Mouse (Mus musculus): ENCODE results near the gene Fam173b. TPM values are rescaled to one million over a fixed set of nuclear protein-coding genes. Genes with fewer than 3 reads are reported as not detected.
"Not testable (repeated sequence)": the region's sequence is repeated elsewhere in the genome, so short reads cannot be mapped to it uniquely, and the experiment has no call there.

The Fam173b gene
- polyA plus RNA-seq, 1 experiment from 2014 or later = 18.0 TPM

- no peak overlapping the region for H3K27ac ChIP-seq (replicated peaks)
- no peaks in the 10 kb centered on the region for H3K9me3 ChIP-seq (replicated peaks)
- H3K4me3 ChIP-seq = no peak overlapping the region
- no peaks in the 10 kb centered on the region for H3K27me3 ChIP-seq (ENCODE audit: low read depth, poor library complexity, severe bottlenecking)
- WGBS = 91% methylated on average over 16 of the region's 16 CpGs
- H3K4me1 ChIP-seq = peaks cover 7% of the 10 kb centered on the region
- no peak for DNase-seq (ENCODE audit: low spot score)
- H3K36me3 ChIP-seq = no peaks in the 10 kb centered on the region
Measured at GRCm38 (mm10) chr15:31571906-31572722, 29.5 kb upstream of the Fam173b start.

- Histone ChIP-seq H3K9me3 (replicated peaks) (no peaks in the 10 kb centered on the region), H3K4me3 (no peak overlapping the region), H3K36me3 (no peaks in the 10 kb centered on the region), H3K4me1 (peaks cover 10% of the 10 kb centered on the region), H3K27ac (replicated peaks) (no peak overlapping the region), H3K27me3 (ENCODE audit: low read depth, poor library complexity, severe bottlenecking) (no peaks in the 10 kb centered on the region)
- 93% methylated on average over 4 of the region's 4 CpGs for WGBS
- DNase-seq (ENCODE audit: low spot score) = no peak
Measured at GRCm38 (mm10) chr15:31573287-31573686, 28.4 kb upstream of the Fam173b start.

GRCm38 (mm10) chr15:31573692-31574091 lies 28.0 kb upstream of the Fam173b start:
- H3K4me3 ChIP-seq = no peak overlapping the region
- H3K27me3 ChIP-seq (ENCODE audit: low read depth, poor library complexity, severe bottlenecking) = no peaks in the 10 kb centered on the region
- H3K9me3 ChIP-seq (replicated peaks) = no peaks in the 10 kb centered on the region

GRCm38 (mm10) chr15:31576076-31576475 lies 25.6 kb upstream of the Fam173b start:
- 75% methylated on average over 5 of the region's 5 CpGs for WGBS
- Histone ChIP-seq H3K27ac (replicated peaks) (no peak overlapping the region), H3K36me3 (no peaks in the 10 kb centered on the region), H3K4me1 (peaks cover 4% of the 10 kb centered on the region; the same call in 1 of the 2 replicates), H3K27me3 (ENCODE audit: low read depth, poor library complexity, severe bottlenecking) (no peaks in the 10 kb centered on the region), H3K4me3 (no peak overlapping the region), H3K9me3 (replicated peaks) (no peaks in the 10 kb centered on the region)
- no peak for DNase-seq (ENCODE audit: low spot score)

More at GRCm38 (mm10) chr15:31573692-31574091, 28.0 kb upstream of the Fam173b start:
- H3K36me3 ChIP-seq = no peaks in the 10 kb centered on the region
- H3K27ac ChIP-seq (replicated peaks) = no peak overlapping the region
- no peak for DNase-seq (ENCODE audit: low spot score)
- H3K4me1 ChIP-seq = peaks cover 6% of the 10 kb centered on the region

- H3K9me3 ChIP-seq (replicated peaks); H3K36me3 ChIP-seq; H3K27me3 ChIP-seq (ENCODE audit: low read depth, poor library complexity, severe bottlenecking); DNase-seq (ENCODE audit: low spot score); H3K4me1 ChIP-seq; H3K4me3 ChIP-seq; H3K27ac ChIP-seq (replicated peaks): not testable (repeated sequence)
- WGBS = 96% methylated on average over 2 of the region's 2 CpGs
Measured at GRCm38 (mm10) chr15:31581086-31581485, 20.6 kb upstream of the Fam173b start.

- no peak overlapping the region for H3K4me3 ChIP-seq
- H3K27me3 ChIP-seq (ENCODE audit: low read depth, poor library complexity, severe bottlenecking) = no peaks in the 10 kb centered on the region
- peaks cover 2% of the 10 kb centered on the region for H3K36me3 ChIP-seq
- 93% methylated on average over 13 of the region's 13 CpGs for WGBS
- no peaks in the 10 kb centered on the region for H3K9me3 ChIP-seq (replicated peaks)
- no peak for DNase-seq (ENCODE audit: low spot score)
- no peak overlapping the region for H3K27ac ChIP-seq (replicated peaks)
- H3K4me1 ChIP-seq = peaks cover 3% of the 10 kb centered on the region; the same call in 1 of the 2 replicates
Measured at GRCm38 (mm10) chr15:31583304-31584085, 18.2 kb upstream of the Fam173b start.

GRCm38 (mm10) chr15:31585238-31585637 lies 16.4 kb upstream of the Fam173b start:
- Histone ChIP-seq H3K4me3 (no peak overlapping the region), H3K27ac (replicated peaks) (no peak overlapping the region), H3K9me3 (replicated peaks) (no peaks in the 10 kb centered on the region), H3K4me1 (peaks cover 3% of the 10 kb centered on the region; the same call in 1 of the 2 replicates), H3K36me3 (peaks cover 19% of the 10 kb centered on the region), H3K27me3 (ENCODE audit: low read depth, poor library complexity, severe bottlenecking) (no peaks in the 10 kb centered on the region)
- 88% methylated on average over 7 of the region's 7 CpGs for WGBS
- no peak for DNase-seq (ENCODE audit: low spot score)

- WGBS = 88% methylated on average over 5 of the region's 5 CpGs
- H3K36me3 ChIP-seq = peaks cover 28% of the 10 kb centered on the region
- no peaks in the 10 kb centered on the region for H3K27me3 ChIP-seq (ENCODE audit: low read depth, poor library complexity, severe bottlenecking)
- no peaks in the 10 kb centered on the region for H3K9me3 ChIP-seq (replicated peaks)
- H3K4me3 ChIP-seq = no peak overlapping the region
- no peak for DNase-seq (ENCODE audit: low spot score)
- H3K4me1 ChIP-seq = peaks cover 3% of the 10 kb centered on the region; the same call in 1 of the 2 replicates
- no peak overlapping the region for H3K27ac ChIP-seq (replicated peaks)
Measured at GRCm38 (mm10) chr15:31586088-31586487, 15.6 kb upstream of the Fam173b start.

- peak; percentile 88 for DNase-seq (ENCODE audit: low spot score)
- Histone ChIP-seq H3K36me3 (peaks cover 32% of the 10 kb centered on the region), H3K4me1 (peaks cover 3% of the 10 kb centered on the region; the same call in 1 of the 2 replicates), H3K27ac (replicated peaks) (no peak overlapping the region), H3K27me3 (ENCODE audit: low read depth, poor library complexity, severe bottlenecking) (no peaks in the 10 kb centered on the region), H3K4me3 (no peak overlapping the region), H3K9me3 (replicated peaks) (no peaks in the 10 kb centered on the region)
- WGBS = 13% methylated on average over 4 of the region's 4 CpGs
Measured at GRCm38 (mm10) chr15:31586519-31586918, 15.1 kb upstream of the Fam173b start.

GRCm38 (mm10) chr15:31587789-31588188 lies 13.9 kb upstream of the Fam173b start:
- Histone ChIP-seq H3K4me3 (no peak overlapping the region), H3K27ac (replicated peaks) (no peak overlapping the region), H3K36me3 (peaks cover 45% of the 10 kb centered on the region), H3K9me3 (replicated peaks) (no peaks in the 10 kb centered on the region), H3K27me3 (ENCODE audit: low read depth, poor library complexity, severe bottlenecking) (no peaks in the 10 kb centered on the region), H3K4me1 (peaks cover 3% of the 10 kb centered on the region; the same call in 1 of the 2 replicates)
- WGBS = 84% methylated on average over 2 of the region's 2 CpGs
- DNase-seq (ENCODE audit: low spot score) = no peak

GRCm38 (mm10) chr15:31588989-31589640 lies 12.5 kb upstream of the Fam173b start:
- Histone ChIP-seq H3K27me3 (ENCODE audit: low read depth, poor library complexity, severe bottlenecking) (no peaks in the 10 kb centered on the region), H3K27ac (replicated peaks) (no peak overlapping the region), H3K9me3 (replicated peaks) (no peaks in the 10 kb centered on the region), H3K4me1 (peaks cover 3% of the 10 kb centered on the region; the same call in 1 of the 2 replicates), H3K4me3 (no peak overlapping the region), H3K36me3 (peaks cover 58% of the 10 kb centered on the region)
- no peak for DNase-seq (ENCODE audit: low spot score)
- 75% methylated on average over 8 of the region's 8 CpGs for WGBS

- 92% methylated on average over 5 of the region's 5 CpGs for WGBS
- H3K27me3 ChIP-seq (ENCODE audit: low read depth, poor library complexity, severe bottlenecking) = no peaks in the 10 kb centered on the region
- H3K36me3 ChIP-seq = peaks cover 69% of the 10 kb centered on the region
- DNase-seq (ENCODE audit: low spot score) = no peak
- no peaks in the 10 kb centered on the region for H3K9me3 ChIP-seq (replicated peaks)
- H3K27ac ChIP-seq (replicated peaks) = no peak overlapping the region
- H3K4me1 ChIP-seq = peaks cover 3% of the 10 kb centered on the region; the same call in 1 of the 2 replicates
- H3K4me3 ChIP-seq = no peak overlapping the region
Measured at GRCm38 (mm10) chr15:31590176-31590575, 11.5 kb upstream of the Fam173b start.
